Mouse (Mus musculus) midbrain, embryonic 10.5 days (tissue): Measurements from ENCODE around the gene Suclg1. TPM values are rescaled to one million over a fixed set of nuclear protein-coding genes. Genes with fewer than 3 reads are reported as not detected.
A peak's percentile ranks its signal among the peaks of the same experiment; 100 is the strongest.

Experiments
- DNase-seq: peaks from one replicate; pipeline ENCODE4 v3.0.0-alpha.2; 2017; ENCODE audit warnings: low spot score
- H3K27ac ChIP-seq: fragments of 300-500 bp; sonication (generic); replicated peaks from 2 replicates; pipeline ENCODE4 v1.5.1; 2016; ENCODE audit warnings: mild to moderate bottlenecking
- H3K27me3 ChIP-seq: fragments of 300-500 bp; sonication (generic); 2 replicates; pipeline ENCODE4 v1.6.1; 2016; ENCODE audit warnings: low read depth, mild to moderate bottlenecking; ENCODE audit not compliant: poor library complexity, severe bottlenecking
- H3K36me3 ChIP-seq: fragments of 300-500 bp; sonication (generic); 2 replicates; pipeline ENCODE4 v1.6.1; 2016; ENCODE audit warnings: mild to moderate bottlenecking, moderate library complexity
- H3K4me1 ChIP-seq: fragments of 300-500 bp; sonication (generic); 2 replicates; pipeline ENCODE4 v1.6.1; 2016
- H3K4me3 ChIP-seq: fragments of 300-500 bp; sonication (generic); 2 replicates; pipeline ENCODE4 v1.5.1; 2016; ENCODE audit warnings: mild to moderate bottlenecking, moderate library complexity
- H3K9me3 ChIP-seq: fragments of 300-500 bp; sonication (generic); replicated peaks from 2 replicates; pipeline ENCODE4 v1.6.1; 2016; ENCODE audit warnings: mild to moderate bottlenecking
- WGBS: fragments of 180-500 bp; shearing (Covaris S2); methylation state at CpG from one replicate; pipeline ENCODE4 v1.1.7; 2016; 5-methylcytosine and 5-hydroxymethylcytosine counted together
- polyA plus RNA-seq: library from polyadenylated mRNA; unstranded; fragments of >200 nt; fragmentation: Nextera tagmentation; extraction: Ambion mirVana; gene quantifications from 2 replicates; pipeline ENCODE4 v1.2.1, GENCODE M21; 2016

Suclg1 gene
- polyA plus RNA-seq, 1 experiment from 2014 or later = 176 TPM

DNA sequence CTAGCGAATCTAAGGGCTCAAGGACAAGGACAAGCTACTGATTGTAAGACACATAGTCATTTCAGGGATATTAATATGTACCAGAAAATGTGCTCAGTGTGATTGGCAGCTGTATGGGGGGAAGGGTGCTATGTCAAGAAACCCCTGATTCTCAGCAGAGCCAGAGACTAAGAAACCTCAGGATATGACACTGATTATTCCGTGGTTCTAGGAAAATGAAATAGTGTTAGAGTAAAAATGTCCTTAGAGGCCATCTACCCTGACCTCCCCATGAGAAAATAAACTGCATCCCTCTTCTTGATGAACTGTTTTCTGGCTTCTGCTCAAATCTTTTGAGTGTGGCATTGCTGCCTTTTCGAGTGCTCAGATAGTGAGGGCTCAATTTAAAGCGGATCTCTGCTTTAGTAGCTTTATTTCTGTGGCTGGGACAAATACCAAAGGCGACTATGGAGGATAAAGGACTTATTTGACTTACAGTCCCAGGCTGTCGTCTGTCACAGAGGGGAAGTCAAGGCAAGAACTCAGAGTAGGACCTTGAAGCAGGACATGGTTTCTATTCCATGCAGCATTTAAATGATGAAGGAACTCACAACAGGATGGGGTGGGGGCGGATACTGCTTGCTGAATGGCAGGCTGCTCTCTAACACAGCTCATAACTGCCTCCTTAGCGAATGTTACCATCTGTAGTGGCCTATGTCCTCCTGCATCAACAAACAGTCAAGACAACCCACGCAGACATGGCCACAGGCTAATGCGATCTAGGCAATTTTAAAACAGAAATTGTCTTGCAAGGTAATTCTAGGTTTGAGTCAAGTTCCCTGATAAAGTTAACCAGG is 60.7 kb downstream of the Suclg1 start:
- Histone ChIP-seq H3K36me3 (no peaks in the 10 kb centered on the region), H3K4me3 (no peak overlapping the region), H3K4me1 (peaks cover under 1% of the 10 kb centered on the region), H3K27me3 (no peaks in the 10 kb centered on the region; the same call in 1 of the 2 replicates), H3K27ac (no peak overlapping the region), H3K9me3 (no peaks in the 10 kb centered on the region)
- no peak for DNase-seq
- WGBS = 84% methylated on average over 10 of the region's 10 CpGs

DNA sequence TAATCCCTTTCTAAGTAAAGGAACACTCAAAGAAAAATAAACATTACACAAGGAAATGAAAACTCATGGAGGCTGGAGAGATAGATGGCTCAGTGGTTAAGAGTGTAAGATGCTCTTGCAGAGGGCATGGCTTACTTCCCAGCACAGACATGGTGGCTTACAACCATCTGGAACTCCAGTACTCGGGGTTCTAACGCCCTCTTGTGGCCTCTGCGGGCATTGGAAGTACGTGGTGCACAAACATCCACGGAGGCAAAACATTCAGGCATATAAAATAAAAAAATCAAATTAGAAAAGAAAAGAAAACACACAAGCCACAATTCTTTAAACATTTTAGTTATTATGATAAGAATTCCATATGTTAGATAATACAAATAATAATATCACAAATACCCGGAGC is 63.2 kb downstream of the Suclg1 start:
- WGBS = 73% methylated on average over 6 of the region's 6 CpGs

DNA sequence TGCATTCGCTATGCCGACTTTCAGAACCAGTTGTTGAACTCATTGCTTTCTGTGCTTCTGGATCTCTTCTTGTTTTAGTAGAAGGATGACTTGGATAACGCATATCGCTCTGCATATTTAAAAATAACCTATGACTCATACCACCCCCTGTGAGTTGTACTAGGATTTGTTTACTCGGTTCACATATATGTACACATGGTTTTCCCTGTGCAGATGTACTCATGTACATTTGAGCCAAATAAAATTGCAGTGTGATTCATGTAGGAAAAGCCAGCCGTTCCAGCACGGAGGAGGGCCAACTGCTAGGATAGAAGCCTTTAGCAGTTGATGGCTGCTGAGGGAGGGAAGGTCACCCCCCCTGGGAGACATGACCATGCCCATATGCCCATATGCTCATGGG is 63.6 kb downstream of the Suclg1 start:
- Histone ChIP-seq H3K27ac (no peak overlapping the region), H3K4me3 (no peak overlapping the region), H3K36me3 (no peaks in the 10 kb centered on the region), H3K27me3 (peaks cover 9% of the 10 kb centered on the region), H3K9me3 (no peaks in the 10 kb centered on the region), H3K4me1 (peaks cover 17% of the 10 kb centered on the region)
- WGBS = 93% methylated on average over 7 of the region's 7 CpGs
- no peak for DNase-seq

More for the DNA sequence above, 63.2 kb downstream of the Suclg1 start:
- DNase-seq = no peak
- Histone ChIP-seq H3K4me1 (peaks cover 17% of the 10 kb centered on the region), H3K27me3 (peaks cover 5% of the 10 kb centered on the region), H3K4me3 (no peak overlapping the region), H3K9me3 (no peaks in the 10 kb centered on the region), H3K27ac (no peak overlapping the region), H3K36me3 (no peaks in the 10 kb centered on the region)

DNA sequence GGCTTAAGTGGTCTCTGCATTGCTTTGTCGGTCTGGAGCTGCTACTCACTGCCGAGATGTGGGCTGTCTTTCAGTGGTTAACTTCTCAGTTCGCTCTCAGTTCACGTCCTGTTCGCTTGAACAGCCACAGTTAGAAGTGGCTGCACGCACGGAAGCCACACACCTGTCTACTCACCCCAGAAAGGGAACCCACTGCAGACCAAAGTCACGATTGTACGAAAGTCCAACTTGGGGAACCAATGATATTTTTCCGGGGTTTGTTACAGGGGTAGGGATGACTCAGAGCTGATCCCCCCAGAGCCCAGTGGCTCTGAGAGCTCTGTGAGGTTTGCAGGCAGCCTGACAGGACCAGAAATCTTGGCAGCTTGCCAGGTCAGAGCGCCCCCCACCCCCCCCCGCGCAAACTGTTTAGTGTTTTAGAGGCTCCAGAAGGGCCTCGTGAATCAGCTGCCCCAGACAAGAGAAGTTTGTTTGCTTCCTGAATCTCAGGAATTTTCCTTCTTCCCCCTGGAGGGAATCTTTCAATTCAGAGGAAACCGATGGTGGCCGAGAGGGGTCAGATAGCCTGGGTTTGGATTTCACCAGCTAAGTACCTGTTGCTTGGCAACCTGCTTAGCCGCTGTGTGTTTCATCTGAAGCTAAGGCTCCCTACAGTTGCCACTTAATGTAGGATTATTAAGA is 66.9 kb downstream of the Suclg1 start:
- peaks cover 40% of the 10 kb centered on the region for H3K27me3 ChIP-seq
- WGBS = under 1% methylated on average over 17 of the region's 17 CpGs

DNA sequence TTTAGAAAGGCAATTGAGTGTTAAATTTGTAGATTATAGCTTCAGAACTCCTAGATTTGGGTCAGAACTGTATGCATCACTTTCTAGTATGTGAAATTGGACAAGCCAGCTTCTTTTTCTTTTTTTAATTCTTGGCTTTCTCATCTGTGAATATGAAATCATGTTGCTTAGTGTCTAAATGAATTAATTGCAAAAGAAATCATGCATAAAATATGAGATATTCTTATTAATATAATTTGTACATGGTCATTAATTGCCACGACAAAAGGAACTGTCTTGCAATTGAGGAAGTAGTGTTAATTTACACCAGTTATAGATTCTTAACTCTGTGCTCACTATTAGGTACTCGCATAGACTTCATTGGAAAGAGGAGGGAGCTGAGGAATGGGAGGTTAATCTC is 74.1 kb downstream of the Suclg1 start:
- 82% methylated on average over 2 of the region's 2 CpGs for WGBS
- H3K27me3 ChIP-seq = peaks cover 47% of the 10 kb centered on the region
- H3K4me1 ChIP-seq = peaks cover 29% of the 10 kb centered on the region
- H3K36me3 ChIP-seq = no peaks in the 10 kb centered on the region
- H3K9me3 ChIP-seq = no peaks in the 10 kb centered on the region
- H3K27ac ChIP-seq = no peak overlapping the region
- no peak overlapping the region for H3K4me3 ChIP-seq
- DNase-seq = no peak

More for the DNA sequence above, 66.9 kb downstream of the Suclg1 start:
- peaks cover 26% of the 10 kb centered on the region for H3K4me1 ChIP-seq
- peak; percentile 91 for DNase-seq
- peak overlapping the region; percentile 84 for H3K27ac ChIP-seq
- no peaks in the 10 kb centered on the region for H3K9me3 ChIP-seq
- H3K36me3 ChIP-seq = no peaks in the 10 kb centered on the region
- H3K4me3 ChIP-seq = peak overlapping the region; percentile 57

Other genes starting within 250 kb of the Suclg1 start
- gene Dnah6, start 26.7 kb upstream of the Suclg1 start, polyA plus RNA-seq = 0.04 and 0.05 TPM in 2 replicates
- not detected in 2 replicates for gene 4931417E11Rik, start 221.3 kb downstream of the Suclg1 start, polyA plus RNA-seq